In the genomic region with DNA sequence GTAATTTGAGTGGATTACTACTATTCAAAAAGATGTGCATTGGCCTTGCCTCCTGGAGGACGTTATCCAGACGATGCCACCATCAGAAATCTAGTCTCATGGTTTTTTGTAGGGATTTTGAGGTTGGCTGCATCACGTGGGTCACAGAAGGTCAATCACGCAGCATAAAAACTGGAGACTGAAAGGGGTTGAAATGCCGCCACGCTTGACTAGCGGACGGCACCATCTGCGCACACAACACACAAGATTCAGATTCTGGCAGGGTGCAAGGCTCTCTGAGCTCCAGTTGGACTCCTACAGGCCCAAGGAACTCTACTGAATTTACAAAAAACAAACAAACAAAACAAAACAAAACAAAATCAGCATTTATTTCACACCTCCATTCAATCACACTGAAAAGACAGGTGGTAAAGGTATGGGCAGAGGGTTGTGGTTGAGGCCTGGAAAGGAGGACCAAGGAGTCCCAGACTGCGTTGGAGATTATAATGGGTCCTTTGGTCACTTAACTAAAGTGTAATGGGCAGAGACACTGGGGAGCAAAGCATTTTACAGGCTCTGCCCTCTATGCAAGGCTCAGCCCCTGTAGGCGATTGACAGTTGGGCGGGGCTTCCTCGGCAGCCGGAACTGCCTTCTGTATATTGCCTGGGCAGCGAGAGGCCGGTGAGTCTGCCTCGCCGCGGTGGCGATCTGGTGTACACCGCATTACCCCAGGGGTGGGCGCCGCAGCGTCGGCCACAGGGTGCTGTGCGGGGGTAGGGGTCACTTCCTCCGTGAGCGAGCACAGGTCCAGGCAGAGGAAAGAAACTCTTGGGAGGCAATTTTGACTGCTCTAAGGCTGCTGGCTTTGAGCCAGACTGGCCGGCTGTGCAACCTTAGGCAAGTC, we compare ENCODE assay signal across 8 mouse cellular contexts. TPM values are rescaled to one million over a fixed set of nuclear protein-coding genes. Genes with fewer than 3 reads are reported as not detected.
DNase-seq lines count a peak whose midpoint lies in the region; ATAC-seq lines count a peak whose summit lies in the region.

No protein-coding gene starts in this region.

- H3K9me3 ChIP-seq in hindbrain, embryonic 13.5 days = no peaks in the 10 kb centered on the region

- H3K9ac ChIP-seq in hindbrain, embryonic 13.5 days = peak overlapping the region; percentile 94

- WGBS in hindbrain, embryonic 13.5 days = 12% methylated on average over 29 of the region's 29 CpGs

- DNase-seq in ZHBTc4 (ENCODE audit: low read depth, low spot score) = peak; percentile 56
- DNase-seq in cerebellum, adult 9-10 months = peak; percentile 87
- DNase-seq in frontal cortex, postnatal 10 days (ENCODE audit: low spot score in 2 of 2) = peak; percentile 66 to 69
- peak; percentile 57 to 60 for DNase-seq in layer of hippocampus, postnatal 25 days (ENCODE audit: extremely low spot score in 1 of 2, low spot score in 1 of 2)
- peak; percentile 82 for DNase-seq in lung, postnatal 25 days (ENCODE audit: low spot score)
- peak; percentile 81 to 87 for DNase-seq in right cerebral cortex, postnatal 10 days (ENCODE audit: low spot score in 2 of 2)
- peak; percentile 79 for DNase-seq in urinary bladder, postnatal 14 days (ENCODE audit: low spot score)

- H3K4me2 ChIP-seq in hindbrain, embryonic 13.5 days = peak overlapping the region; percentile 81

- H3K4me3 ChIP-seq in hindbrain, embryonic 13.5 days = peak overlapping the region; percentile 74

- peak; percentile 7; the same call in 1 of the 2 replicates for ATAC-seq in hindbrain, embryonic 13.5 days (ENCODE audit: low FRiP score)

- peaks cover 30% of the 10 kb centered on the region for H3K36me3 ChIP-seq in hindbrain, embryonic 13.5 days

- no peaks in the 10 kb centered on the region for H3K27me3 ChIP-seq in hindbrain, embryonic 13.5 days

- H3K27ac ChIP-seq in hindbrain, embryonic 13.5 days = peak overlapping the region; percentile 99

- peaks cover 45% of the 10 kb centered on the region for H3K4me1 ChIP-seq in hindbrain, embryonic 13.5 days (replicated peaks)

RNA-seq across cellular contexts. Expression of a gene that starts 1.2 kb away (rescaled TPM):
- 346 and 374 TPM in 2 replicates for polyA plus RNA-seq in hindbrain, embryonic 13.5 days (2015; fragmentation: Nextera tagmentation; extraction: Ambion mirVana)
- 100 to 1,000 TPM; 188 to 192 TPM for total RNA-seq in layer of hippocampus, postnatal 25 days (2021)

RNA-seq across cellular contexts. Expression of a gene that starts 2.9 kb away (rescaled TPM):
- 82.9 and 84.0 TPM in 2 replicates for polyA plus RNA-seq in hindbrain, embryonic 13.5 days (2015; fragmentation: Nextera tagmentation; extraction: Ambion mirVana)
- total RNA-seq in layer of hippocampus, postnatal 25 days (2021) = 100 to 1,000 TPM; 103 to 111 TPM

RNA-seq across cellular contexts. Expression of a gene that starts 10.4 kb away (rescaled TPM):
- 1.0 and 1.3 TPM in 2 replicates for polyA plus RNA-seq in hindbrain, embryonic 13.5 days (2015; fragmentation: Nextera tagmentation; extraction: Ambion mirVana)
- under 1 TPM; 0.28 to 0.47 TPM for total RNA-seq in layer of hippocampus, postnatal 25 days (2021)

RNA-seq across cellular contexts. Expression of a gene that starts 10.6 kb away (rescaled TPM):
- polyA plus RNA-seq in hindbrain, embryonic 13.5 days (2015; fragmentation: Nextera tagmentation; extraction: Ambion mirVana) = not detected in 2 replicates
- 1 to 10 TPM in 1 of 2 experiments, not detected in 1; 4.5 TPM for total RNA-seq in layer of hippocampus, postnatal 25 days (2021)

RNA-seq across cellular contexts. Expression of a gene that starts 20.3 kb away (rescaled TPM):
- 5.8 and 6.3 TPM in 2 replicates for polyA plus RNA-seq in hindbrain, embryonic 13.5 days (2015; fragmentation: Nextera tagmentation; extraction: Ambion mirVana)
- 100 to 1,000 TPM; 109 to 120 TPM for total RNA-seq in layer of hippocampus, postnatal 25 days (2021)

Comparison
In these comparisons a context has a peak if more than half of its experiments do, and no peak if none do; other contexts are left out.
1. Peak in every context shown above with its lines: DNase-seq, ATAC-seq, H3K4me3 ChIP-seq and H3K27ac ChIP-seq.